Mouse (Mus musculus) ovary, adult 18-20 months (tissue): ENCODE results near the gene Dpy19l3.
A peak's percentile ranks its signal among the peaks of the same experiment; 100 is the strongest.

ENCODE experiments used
- DNase-seq: peaks from one replicate; pipeline ENCODE4 v3.0.0; 2022; ENCODE audit warnings: low spot score, mixed read lengths

Dpy19l3 gene

GRCm38 (mm10) chr7:35688781-35689349 lies 65.4 kb downstream of the Dpy19l3 start:
- DNase-seq, result no peak

GRCm38 (mm10) chr7:35688276-35688675 lies 66.0 kb downstream of the Dpy19l3 start:
- no peak for DNase-seq

- DNase-seq, result peak; percentile 48
Measured at GRCm38 (mm10) chr7:35687229-35687628, 67.0 kb downstream of the Dpy19l3 start.

GRCm38 (mm10) chr7:35686756-35687155 lies 67.5 kb downstream of the Dpy19l3 start:
- DNase-seq, result no peak

- DNase-seq, result peak; percentile 26
Measured at GRCm38 (mm10) chr7:35686216-35686615, 68.0 kb downstream of the Dpy19l3 start.

GRCm38 (mm10) chr7:35683409-35684122 lies 70.7 kb downstream of the Dpy19l3 start:
- DNase-seq, result no peak

GRCm38 (mm10) chr7:35681559-35681958 lies 72.7 kb downstream of the Dpy19l3 start:
- DNase-seq, result no peak

- no peak for DNase-seq
Measured at GRCm38 (mm10) chr7:35678976-35679375, 75.3 kb downstream of the Dpy19l3 start.

GRCm38 (mm10) chr7:35668066-35669041 lies 85.9 kb downstream of the Dpy19l3 start:
- no peak for DNase-seq

GRCm38 (mm10) chr7:35663790-35664376 lies 90.4 kb downstream of the Dpy19l3 start:
- DNase-seq, result no peak

GRCm38 (mm10) chr7:35659173-35659572 lies 95.1 kb downstream of the Dpy19l3 start:
- DNase-seq, result no peak

GRCm38 (mm10) chr7:35657829-35658228 lies 96.4 kb downstream of the Dpy19l3 start:
- DNase-seq, result no peak

GRCm38 (mm10) chr7:35651583-35652270 lies 102.5 kb downstream of the Dpy19l3 start:
- no peak for DNase-seq

GRCm38 (mm10) chr7:35650716-35651410 lies 103.4 kb downstream of the Dpy19l3 start:
- DNase-seq, result no peak

- no peak for DNase-seq
Measured at GRCm38 (mm10) chr7:35649071-35649470, 105.2 kb downstream of the Dpy19l3 start.

GRCm38 (mm10) chr7:35648239-35649069 lies 105.8 kb downstream of the Dpy19l3 start:
- DNase-seq, result no peak

- peak; percentile 92 for DNase-seq
Measured at GRCm38 (mm10) chr7:35647101-35647698, 107.1 kb downstream of the Dpy19l3 start, which contains the start of gene Pdcd5. TSS of gene Pdcd5 (minus strand) at chr7:35647521.

- DNase-seq, result no peak
Measured at GRCm38 (mm10) chr7:35646317-35647081, 107.8 kb downstream of the Dpy19l3 start.

- DNase-seq, result no peak
Measured at GRCm38 (mm10) chr7:35640072-35640471, 114.2 kb downstream of the Dpy19l3 start.
